Mouse (Mus musculus) left cerebral cortex, adult 8-10 months (tissue): ENCODE measurements around the gene Mnat1. TPM values are rescaled to one million over a fixed set of nuclear protein-coding genes. Genes with fewer than 3 reads are reported as not detected.
"Not testable (repeated sequence)": the region's sequence is repeated elsewhere in the genome, so short reads cannot be mapped to it uniquely, and the experiment has no call there.

Experiments used
- DNase-seq, 2 experiments: peaks; one replicate each; pipeline ENCODE4 v3.0.0; 2022; ENCODE audit warnings: low spot score in 2 of 2
- total RNA-seq, 4 experiments: library from RNA; stranded (reverse); gene quantifications; 2 replicates each; pipeline ENCODE4 v1.2.4; 2022

The Mnat1 gene
- total RNA-seq, 4 experiments from 2014 or later = 22.6 to 26.4 (median 23.5) TPM

DNA sequence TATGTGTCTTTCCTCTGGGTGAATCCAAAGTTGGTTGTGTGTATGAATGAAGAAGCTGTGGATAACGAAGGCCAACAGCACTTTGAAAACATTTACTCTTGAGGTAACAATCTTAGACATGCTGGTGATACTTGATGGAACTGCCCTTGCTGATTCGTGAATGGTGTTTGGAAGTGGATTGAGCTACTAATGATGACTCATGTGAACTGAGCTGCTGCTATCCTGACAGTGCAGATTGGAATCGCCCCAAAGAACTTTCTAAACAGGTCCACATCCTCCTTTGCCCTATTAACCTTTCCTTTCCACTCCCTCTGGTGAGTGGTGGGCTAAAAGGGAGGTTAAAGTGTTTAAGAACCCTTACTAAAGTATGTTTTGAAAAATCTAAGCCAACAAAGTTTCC lies 17.2 kb downstream of the Mnat1 start:
- no peak for DNase-seq

DNA sequence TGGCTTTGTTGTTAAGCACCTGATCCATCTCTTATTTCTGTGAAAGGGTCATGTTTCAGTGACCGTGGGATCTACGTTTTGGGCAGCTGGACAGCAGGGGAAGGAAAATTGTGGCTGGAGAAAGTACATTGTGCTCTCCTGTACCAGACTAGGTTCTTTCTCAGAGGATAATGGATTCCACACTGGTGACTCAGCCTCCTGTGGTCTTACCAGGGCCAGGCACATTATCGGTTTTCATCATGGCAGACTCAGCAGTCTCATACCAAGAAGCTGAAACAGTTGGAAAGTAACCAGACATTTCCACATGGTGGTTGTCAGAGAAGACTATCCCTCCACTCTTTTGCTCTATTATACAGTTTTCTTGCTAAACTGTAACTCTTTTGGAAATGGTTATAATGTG lies 23.7 kb downstream of the Mnat1 start:
- no peak for DNase-seq

DNA sequence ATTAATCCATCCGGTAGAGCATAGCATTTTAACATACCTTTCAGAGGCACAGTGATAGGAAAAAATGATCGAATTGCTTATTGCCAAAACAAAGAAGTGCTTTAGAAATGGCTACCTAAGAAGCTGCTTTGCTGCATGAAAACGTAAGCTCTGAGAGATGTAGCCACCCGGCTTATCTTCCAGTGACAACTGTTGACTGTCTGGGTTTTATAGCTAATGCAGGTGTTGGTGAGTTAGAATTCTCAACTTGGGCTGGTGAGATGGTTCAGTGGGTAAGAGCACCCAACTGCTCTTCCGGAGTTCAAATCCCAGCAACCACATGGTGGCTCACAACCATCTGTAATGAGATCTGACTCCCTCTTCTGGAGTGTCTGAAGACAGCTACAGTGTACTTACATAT lies 27.5 kb downstream of the Mnat1 start:
- DNase-seq = not testable (repeated sequence)

DNA sequence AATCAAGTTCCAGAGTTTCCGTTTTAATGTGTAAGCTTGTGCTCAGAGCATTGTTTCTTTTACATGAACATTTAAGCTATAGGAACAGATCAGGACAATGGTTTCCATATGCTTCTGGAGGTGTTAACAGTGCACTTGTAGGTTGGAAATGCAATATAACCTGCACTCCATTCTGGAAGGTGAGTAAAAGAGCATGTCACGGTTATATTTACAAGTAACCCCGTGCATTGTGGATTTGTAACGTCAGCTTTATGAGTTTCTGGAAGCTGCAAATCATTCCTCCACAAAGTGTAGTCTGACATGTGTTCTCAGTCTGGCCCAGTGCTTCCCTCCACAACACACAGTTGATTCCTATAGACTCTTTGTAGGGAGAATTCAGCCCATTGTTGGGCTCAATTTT lies 30.6 kb downstream of the Mnat1 start:
- no peak for DNase-seq

DNA sequence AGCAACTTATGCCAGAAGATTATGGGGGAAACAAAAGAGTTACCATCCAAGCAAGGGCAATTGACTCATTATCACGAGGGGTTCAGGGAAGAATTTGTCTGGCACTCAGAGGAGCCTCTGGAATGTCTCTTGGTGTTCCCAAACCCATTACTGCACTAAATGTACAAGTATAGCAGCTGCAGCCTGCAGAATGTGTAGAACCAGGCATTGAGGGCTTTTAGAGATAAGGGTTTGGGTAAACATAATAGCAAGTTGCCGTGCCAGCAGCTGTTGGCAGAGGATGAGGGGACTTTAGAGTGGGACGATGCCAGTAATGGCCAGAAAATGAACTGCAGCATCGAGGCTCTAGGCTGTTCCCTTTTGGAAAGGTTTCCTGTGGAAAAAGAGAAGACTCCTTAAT lies 36.8 kb downstream of the Mnat1 start:
- no peak for DNase-seq

DNA sequence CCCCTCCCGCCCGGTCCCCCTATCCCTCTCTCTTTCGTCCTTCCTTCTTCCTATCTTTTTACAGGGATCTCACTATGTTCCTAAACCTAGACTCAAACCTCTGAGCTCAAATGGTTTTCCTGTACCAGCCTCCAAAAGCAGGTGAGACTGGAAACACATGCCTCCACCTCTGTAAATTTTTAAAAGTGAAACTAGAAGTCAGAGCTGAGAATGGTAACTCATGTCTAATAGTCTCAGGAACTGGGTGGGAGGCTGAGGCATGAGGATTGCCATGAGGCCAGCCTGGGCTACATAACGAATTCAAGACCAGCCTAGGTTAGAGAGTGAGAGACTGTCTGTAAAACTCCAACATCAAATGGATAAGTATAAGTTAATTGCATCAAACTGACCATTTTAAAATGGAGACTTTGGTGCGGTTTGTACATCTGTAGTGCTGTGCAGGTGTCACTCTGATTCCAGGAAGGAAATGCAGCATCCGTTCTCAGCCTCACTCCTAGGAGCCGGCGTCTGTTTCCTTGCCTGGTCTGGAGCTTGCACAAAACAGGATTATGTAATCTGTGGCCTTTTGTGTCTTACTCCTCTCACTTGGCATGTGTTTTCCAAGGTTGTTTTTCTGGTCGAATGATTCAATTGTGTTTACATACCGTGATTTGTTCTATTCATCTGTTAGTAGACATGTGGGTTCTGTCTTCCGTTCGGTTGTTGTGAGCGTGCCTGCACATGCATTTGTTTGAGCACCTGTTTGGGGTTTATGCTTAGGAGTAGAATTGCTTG lies 39.1 kb downstream of the Mnat1 start:
- no peak for DNase-seq

DNA sequence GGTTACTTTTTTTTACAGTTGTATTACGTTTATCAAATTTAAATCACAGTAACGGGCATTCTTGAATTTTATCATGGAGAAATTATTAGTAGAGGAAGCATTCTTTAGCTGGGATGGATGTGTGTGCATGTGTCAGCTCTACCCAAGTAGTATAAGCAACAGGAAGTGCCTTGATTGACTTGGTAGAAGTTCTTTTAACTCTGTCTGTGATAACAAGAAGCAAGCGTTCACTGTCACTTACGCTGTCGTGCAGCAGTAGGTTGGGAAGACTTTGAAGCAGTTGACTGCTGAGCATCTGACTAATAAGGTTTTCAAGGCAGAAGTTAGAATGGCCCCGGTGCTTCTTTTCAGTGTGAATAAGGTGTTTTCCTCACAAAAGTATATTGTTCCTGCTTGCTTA lies 47.3 kb downstream of the Mnat1 start:
- DNase-seq = no peak

DNA sequence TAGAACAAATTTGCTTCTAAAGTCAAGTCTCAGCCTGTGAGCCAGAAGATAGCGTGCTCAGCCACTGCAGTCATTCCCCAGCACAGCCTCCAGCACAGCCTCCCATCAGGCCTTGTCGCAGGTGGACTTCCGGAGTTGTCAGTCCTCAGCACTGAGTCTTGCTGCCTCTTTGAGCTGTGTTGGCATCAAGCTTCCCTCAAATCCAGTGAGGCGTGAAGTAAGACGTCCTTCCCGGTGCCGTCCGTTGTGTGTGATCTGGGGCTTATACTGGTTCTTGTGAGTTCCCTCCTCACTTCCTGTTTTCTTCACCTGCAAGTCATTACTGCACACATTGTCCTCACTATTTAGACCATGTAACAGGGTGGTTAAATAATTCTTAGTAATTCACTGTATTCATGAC lies 60.4 kb downstream of the Mnat1 start:
- no peak for DNase-seq

DNA sequence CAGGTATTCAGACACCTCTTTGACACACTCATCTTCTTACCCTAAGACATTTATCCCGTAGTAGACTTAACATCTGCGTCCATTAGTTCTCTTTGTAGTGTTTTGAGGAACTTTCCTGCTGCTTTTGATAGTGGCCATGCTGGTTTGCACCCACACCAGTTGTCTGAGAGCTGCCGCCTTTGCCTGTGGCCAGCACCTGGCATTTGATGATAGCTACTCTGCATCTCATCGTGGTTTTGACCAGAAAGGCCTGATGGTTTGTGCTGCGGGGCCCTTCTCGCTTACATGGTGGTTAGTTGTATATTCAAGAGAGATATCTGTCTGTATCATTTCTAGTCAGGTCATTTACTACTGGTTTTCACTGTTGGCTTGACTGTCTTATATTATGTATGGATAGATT lies 73.8 kb downstream of the Mnat1 start:
- DNase-seq = no peak

DNA sequence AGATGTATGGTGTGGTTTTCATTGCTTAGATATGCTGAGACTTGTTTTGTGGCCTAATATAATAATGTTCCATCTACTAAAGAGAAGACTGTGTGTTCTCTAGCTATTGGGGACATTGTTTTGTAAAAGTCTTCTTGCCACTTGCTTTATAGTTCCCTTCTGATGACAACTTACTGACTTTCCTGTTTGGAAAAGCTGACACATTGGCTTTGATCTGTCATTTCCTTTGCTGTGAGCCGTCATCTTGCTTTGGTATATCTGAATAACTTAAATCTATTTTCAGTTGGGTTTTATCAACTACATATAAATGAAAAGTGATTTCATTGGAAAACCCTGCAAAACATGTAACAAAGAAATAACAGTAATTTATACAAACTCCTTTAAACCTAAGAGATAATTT lies 74.9 kb downstream of the Mnat1 start:
- DNase-seq = no peak

DNA sequence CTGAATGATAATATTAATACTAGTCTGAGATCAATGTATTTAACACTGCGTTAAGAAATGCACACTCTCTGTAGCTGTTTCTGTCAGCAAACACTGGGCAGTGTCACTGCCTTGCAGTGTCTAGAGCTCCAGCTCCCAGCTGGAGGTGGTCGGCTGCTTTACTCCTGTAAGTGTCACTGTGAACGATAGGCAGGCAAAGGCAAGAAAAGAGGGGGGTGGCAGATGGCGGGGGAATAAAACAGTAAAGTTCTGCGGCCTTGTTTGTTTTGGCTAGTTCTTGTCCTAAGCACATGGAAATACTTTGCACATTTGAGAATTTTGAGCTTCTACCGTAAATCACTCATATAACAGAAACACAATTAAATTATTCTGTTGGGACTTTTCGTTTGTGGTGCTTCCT lies 75.9 kb downstream of the Mnat1 start:
- no peak for DNase-seq

DNA sequence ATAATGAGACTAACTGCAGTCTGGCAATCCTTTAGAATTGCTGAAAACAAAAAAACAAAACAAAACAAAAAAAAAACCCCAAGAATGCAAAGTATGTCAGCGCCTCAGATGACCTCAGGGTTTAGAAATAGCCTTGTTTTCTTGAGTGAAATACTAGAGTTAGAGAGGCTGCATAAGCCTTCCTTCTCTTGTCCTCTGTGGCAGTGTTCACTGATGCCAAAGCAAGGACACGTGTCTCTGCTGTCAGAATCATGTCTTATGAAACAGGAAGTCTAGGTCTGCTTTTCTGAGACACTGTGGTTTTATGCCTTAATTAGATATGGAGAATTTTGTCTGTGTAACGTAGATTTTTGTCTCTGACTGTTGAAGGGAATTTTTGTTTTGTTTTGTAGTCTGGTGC lies 78.1 kb downstream of the Mnat1 start:
- no peak for DNase-seq

DNA sequence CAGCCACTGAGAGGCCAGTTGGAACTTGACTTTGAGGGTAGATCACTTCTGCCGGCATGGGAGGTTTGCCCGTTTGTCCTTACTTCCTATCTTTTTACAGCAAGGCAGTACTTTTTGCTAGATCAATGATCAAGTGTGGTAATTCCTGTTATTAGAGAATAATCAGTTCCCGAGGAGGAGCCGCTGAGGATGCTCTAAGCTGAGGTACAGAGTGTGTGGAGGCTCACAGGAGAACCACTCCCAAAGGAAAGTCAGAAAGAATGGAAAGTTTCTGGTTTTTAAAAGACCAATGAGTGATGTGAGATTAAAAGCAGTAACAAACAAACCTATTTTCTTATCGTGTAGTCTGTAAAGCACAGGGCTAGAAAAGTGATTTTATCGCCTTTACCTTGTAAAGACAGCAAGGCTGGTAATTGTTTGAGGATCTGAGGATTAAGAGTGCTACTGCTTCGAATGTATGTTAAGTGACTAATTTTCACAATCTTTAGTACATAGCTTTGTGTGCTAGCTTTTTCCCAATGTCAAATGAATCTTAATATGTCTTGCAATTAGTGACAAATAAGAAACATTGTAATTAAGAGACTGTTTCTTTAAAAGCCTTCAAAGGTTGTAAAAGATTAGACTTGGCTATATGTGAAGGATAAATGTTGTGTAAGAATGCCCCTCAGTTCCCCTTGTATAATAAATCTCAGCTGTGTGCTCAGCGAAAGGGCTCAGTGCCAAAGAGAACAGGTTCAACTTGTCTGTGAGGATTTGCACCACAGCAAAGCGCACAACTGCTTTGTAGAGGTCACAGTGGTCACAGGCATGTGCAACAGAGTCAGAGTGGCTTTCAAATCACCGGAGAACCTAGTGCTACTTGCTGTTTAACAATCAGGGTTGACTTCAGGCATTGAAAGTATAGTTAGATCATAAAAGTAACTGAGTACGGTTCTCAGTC lies 82.5 kb downstream of the Mnat1 start:
- no peak for DNase-seq

DNA sequence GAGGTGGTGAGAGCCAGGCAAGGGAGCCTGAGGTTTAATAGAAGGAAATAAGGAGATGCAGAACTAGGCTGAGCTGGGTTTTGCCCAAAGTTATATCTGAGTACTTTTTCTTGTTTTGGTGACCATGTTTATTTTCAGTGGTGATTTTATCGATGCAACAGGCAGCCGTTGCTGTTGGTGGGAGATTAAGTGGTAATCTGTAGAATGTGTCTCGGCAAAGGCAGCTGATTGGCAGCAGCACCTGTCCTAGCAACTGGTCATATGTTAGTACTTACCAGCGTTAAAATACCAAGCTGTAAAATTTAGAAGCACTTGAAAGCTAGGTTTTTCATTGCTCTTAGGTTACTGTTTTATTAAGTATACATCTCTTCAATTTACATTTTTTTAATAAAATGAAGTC lies 83.5 kb downstream of the Mnat1 start:
- DNase-seq = no peak

DNA sequence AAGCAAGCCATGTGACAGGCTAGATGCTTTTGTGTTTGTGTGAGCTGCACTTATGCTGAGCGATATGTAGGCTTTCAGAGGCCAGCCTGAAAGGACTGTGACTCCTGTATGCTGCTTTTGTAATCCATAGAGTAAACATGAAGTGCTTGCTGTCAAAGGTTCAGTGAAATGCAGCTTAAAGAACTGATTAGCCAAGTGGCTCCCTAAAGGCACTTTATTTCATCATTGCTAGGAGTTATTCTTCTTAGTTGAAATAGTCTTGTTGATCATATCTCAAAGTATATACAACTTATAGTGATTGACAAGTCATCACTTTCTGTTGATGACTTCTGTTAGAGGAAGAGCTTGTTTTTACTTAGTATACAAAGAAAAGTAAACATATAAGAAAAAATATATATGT lies 83.9 kb downstream of the Mnat1 start:
- DNase-seq = no peak

DNA sequence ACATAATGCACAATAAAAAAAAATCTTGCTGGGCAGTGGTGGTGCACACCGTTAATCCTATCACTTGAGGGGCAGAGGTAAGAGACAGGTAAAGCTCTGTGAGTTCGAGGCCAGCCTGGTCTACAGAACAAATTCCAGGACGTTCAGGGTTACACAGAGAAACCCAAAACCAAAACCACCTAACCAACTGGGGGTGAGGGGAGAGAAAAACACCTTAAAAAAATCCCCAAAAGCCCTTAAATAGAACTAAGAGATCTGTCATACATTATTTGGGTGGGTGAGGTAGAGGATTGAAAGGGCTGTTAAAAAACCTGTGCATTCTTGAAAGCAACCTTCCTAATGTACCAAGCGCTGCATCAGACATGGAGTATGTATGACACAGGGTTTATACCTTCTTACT lies 85.0 kb downstream of the Mnat1 start:
- DNase-seq = no peak

DNA sequence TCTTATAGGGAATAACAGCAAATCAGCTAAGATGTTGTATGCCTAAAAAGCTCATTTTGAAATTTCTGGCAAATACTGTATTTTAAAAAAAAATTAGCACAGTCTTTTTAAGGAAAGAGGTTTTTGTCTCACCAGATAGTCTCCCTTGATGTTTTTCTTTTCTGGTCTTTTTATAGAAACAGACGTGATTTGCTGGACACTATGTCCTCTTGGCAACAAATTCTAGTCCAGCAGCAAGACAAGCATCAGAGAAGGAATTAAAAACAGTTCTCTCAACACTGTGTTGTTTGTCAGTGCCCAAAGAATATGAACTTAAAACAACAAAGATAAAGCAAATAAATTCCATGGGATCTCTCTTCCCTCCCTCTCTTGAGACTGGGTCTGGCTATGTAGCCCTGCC lies 85.6 kb downstream of the Mnat1 start:
- DNase-seq = no peak

DNA sequence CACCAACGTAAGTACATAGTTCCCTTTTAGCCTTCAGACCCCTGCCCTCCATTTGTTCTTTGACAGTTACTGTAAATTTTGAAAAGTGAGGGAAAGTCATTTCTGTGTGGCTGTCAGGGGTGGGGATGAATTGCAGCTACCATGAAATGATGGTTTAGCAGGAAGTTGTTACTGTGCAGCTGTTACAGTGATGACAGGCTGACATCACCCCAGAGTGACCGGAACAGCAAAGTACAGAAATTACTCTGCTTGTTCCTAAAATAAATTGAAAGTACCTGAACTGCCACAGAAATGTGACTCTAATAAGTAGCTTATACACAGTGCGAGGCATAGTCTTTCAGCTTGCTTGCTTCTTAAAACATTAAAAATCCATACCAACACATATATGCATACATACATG lies 86.9 kb downstream of the Mnat1 start:
- DNase-seq = no peak

DNA sequence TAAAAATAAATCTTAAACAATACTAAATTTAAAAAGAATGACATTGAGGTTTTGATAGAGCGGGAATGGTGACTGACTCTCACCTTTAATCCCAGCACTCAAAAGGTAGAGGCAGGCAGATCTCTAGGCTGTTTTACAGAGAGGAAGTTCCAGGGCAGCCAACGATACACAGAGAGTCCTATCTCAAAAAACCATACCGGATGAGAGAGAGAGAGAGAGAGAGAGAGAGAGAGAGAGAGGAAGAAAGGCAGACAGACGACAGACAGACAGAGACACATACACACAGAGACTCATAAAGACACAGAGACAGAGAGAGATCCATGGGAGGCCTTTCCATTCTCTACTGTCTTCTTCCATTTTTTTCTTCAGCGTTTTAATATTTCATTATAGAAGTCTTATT lies 92.3 kb downstream of the Mnat1 start:
- no peak for DNase-seq

DNA sequence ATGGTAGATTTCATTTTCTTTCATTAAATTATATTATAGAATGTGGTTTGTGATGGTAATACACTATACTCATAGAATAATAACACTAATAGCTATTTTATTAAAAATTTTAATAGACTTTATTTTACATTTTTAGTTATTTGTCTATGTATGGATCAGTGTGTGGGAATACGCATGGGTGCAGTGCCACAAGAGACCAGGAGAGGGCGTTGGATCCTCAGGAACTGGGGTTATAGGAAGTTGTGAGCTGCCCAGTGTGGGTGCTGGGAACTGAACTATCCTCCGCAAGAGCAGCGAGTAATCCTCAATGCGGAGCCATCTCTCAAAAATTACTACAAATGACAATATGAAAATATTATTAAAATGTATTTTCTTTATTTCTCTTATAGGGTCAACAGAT lies 95.1 kb downstream of the Mnat1 start:
- DNase-seq = no peak

DNA sequence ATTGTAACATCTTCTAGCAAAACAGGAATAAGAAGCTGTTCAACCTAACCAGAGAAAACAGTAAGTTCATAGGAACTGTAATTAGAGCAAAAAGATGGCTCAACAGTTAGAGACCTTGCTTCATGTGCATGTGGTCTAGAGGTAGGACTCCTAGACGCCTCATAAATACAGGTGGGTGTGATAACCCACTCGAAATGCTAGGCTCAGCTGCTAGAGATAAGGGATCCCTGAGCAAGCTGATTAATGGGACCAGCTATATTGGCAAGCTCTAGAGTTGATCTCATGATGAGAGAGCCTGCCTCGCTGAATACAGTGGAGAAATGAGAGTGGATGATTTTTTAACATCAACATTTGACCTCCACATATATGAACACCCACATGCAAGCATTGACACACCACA lies 97.7 kb downstream of the Mnat1 start:
- no peak for DNase-seq

DNA sequence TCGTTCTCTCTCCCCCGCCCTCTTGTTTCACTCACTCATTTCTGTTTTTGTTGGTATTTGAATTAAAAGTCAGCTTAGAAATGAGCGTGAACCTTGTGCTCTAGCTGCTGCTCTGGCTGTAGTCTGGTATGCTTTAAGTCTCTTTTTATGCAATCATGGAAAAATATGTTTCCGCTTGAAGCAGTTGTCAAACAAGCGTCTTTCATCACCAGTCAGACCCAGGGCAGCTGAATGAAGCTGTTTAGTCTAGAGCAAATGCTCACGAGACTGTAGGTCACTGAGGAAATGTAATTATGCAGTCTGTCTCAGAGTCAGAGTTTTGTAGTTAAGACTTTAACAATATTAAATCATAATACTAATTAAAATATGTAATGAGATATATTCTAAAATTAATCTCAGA lies 100.4 kb downstream of the Mnat1 start:
- no peak for DNase-seq

DNA sequence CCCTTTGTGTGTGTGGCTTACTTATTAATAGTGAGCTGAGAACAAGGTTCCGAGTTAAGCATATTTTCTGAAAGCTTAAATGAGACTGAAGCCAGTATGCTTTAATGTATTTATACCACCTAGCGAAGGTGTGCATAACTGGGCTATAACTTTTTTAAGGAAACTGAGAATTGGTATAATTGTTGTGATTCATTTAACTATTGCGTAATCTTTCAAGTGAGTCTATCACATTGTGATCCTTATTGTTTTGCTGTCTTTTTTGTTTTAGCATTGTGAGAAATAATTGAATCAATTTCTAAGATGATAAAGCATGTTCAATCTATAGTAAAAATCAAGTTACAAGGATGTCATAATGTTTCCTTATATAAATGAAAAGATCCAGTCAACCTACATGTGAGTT lies 104.9 kb downstream of the Mnat1 start:
- no peak for DNase-seq
